Mouse (Mus musculus) spleen, adult 2 months (tissue): Measurements from ENCODE around the gene Trim75. TPM values are rescaled to one million over a fixed set of nuclear protein-coding genes. Genes with fewer than 3 reads are reported as not detected.

ENCODE experiments used
- DNase-seq, 2 experiments: peaks; one replicate each; pipeline versions ENCODE4 v3.0.0 to v3.0.0-alpha.2; 2012 to 2021; ENCODE audit warnings: low spot score in 2 of 2, low read depth in 1 of 2
- H3K27ac ChIP-seq: fragments of 200-500 bp; 2 replicates; pipeline ENCODE4 v1.5.1; 2012; ENCODE audit warnings: low read length, inconsistent platforms; ENCODE audit not compliant: insufficient read depth
- H3K27me3 ChIP-seq: fragments of 200-500 bp; 2 replicates; pipeline ENCODE4 v1.6.1; 2012; ENCODE audit warnings: mild to moderate bottlenecking, moderate library complexity, low read length, inconsistent platforms; ENCODE audit not compliant: control insufficient read depth, insufficient read depth
- H3K36me3 ChIP-seq: fragments of 200-500 bp; 2 replicates; pipeline ENCODE4 v1.6.1; 2012; ENCODE audit warnings: mild to moderate bottlenecking, low read length, inconsistent platforms; ENCODE audit not compliant: control insufficient read depth, insufficient read depth
- H3K4me1 ChIP-seq: fragments of 200-500 bp; 2 replicates; pipeline ENCODE4 v1.6.1; 2011; ENCODE audit warnings: inconsistent platforms; ENCODE audit not compliant: control insufficient read depth, insufficient read depth, insufficient read length
- H3K4me3 ChIP-seq: fragments of 200-500 bp; 2 replicates; pipeline ENCODE4 v1.5.1; 2011; ENCODE audit warnings: mild to moderate bottlenecking, inconsistent platforms; ENCODE audit not compliant: insufficient read depth, insufficient read length; ENCODE audit errors: extremely low read depth
- CTCF ChIP-seq: fragments of 200-500 bp; IDR thresholded peaks from 2 replicates; pipeline ENCODE4 v1.5.1; 2011; ENCODE audit warnings: mild to moderate bottlenecking, inconsistent platforms; ENCODE audit not compliant: insufficient read depth, insufficient read length, insufficient replicate concordance; ENCODE audit errors: extremely low read depth
- POLR2A ChIP-seq: fragments of 200-500 bp; IDR thresholded peaks from 2 replicates; pipeline ENCODE4 v1.6.1; 2011; ENCODE audit warnings: low read depth, low read length, inconsistent platforms
- WGBS: fragments of 180-500 bp; shearing (Covaris S2); methylation state at CpG from one replicate; pipeline ENCODE4 v1.1.7; 2018; 5-methylcytosine and 5-hydroxymethylcytosine counted together
- polyA plus RNA-seq: library from polyadenylated mRNA; depleted of rRNA; stranded (reverse); fragments of >200 nt; gene quantifications from 2 replicates; pipeline ENCODE4 v1.2.3, GENCODE M21; 2012; rRNA removed

Trim75 gene
- polyA plus RNA-seq, result not detected in 2 replicates

DNA sequence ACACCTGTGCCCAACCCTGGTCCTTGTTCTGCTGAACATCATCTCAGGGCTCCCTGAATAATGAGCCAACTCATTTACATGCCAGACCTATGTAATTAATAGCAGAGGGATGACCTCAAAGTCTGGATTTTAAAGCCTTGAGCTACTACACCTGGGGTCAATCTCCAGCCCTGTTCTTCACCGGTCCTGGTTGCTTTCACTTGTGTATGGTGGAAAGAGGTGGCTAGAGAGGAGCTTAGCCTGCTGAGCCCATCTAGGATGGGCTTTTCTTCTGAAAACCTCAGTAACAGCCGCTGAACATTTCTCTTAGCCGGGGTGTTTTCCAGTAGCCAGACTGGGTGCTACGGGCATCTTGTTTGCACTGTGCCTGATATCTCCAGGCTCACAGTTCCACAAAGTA lies at the start of gene Trim75:
Gene Trim75 (minus strand): TSS at position 101 of the 400 bp plus-strand sequence.
- Histone ChIP-seq H3K4me1 (no peaks in the 10 kb centered on the region), H3K27me3 (no peaks in the 10 kb centered on the region), H3K27ac (no peak within 1 kb of the TSS), H3K4me3 (no peak within 1 kb of the TSS), H3K36me3 (no peaks in the 10 kb centered on the region)
- WGBS, result 94% methylated on average over 4 of the region's 4 CpGs
- TF ChIP-seq CTCF (no peak), POLR2A (no peak)
- no peak for DNase-seq

DNA sequence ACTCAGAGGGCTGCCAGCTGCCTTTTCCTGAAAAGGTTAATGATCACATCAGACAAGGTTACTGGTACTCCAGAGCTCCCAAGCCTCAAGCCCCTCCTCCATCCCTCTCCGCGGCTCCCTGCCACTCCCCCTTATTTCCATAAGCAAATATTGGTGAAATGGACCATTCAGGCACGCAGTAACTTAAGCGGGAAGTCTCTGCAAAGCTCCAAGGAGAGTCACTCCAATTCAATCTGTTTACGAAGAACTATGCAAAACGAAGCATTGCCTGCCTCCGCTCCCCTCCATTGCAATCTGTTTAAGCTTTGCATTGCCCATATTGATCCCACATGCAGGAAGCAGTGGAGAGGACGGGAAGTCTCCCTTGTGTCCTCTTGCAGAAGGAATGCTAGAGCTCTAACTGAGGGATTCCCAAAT lies 49.5 kb upstream of the Trim75 start, which contains the start of gene Apela:
Gene Apela (minus strand): TSS at position 220 of the 417 bp plus-strand sequence.
- Histone ChIP-seq H3K4me3 (no peak within 1 kb of the TSS), H3K27me3 (no peaks in the 10 kb centered on the region), H3K27ac (no peak within 1 kb of the TSS), H3K4me1 (no peaks in the 10 kb centered on the region), H3K36me3 (no peaks in the 10 kb centered on the region)
- WGBS, result 9% methylated on average over 8 of the region's 8 CpGs
- no peak for DNase-seq
- no peak for TF ChIP-seq POLR2A
- no peak for TF ChIP-seq CTCF

DNA sequence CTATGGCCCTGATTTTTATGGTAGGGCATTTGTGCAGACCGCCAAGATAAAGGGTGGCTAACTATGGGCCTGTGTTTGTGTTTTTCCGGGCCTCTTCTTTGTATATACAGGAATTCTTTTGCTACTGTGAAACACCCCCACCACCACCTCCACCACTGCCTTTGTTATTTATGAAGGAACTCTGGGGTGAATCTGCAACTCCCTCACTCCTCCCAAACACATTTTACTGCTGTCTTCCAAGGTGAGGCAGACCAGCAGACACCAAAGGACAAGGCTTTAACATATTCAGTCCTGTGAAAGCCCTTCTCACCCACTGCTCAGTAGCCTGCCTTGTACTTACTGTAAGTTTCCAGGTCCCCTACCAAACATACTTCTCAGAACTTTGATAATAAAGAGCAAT lies 46.5 kb upstream of the Trim75 start:
- H3K27ac ChIP-seq, result no peak overlapping the region
- WGBS, result 70% methylated on average over 2 of the region's 2 CpGs
- TF ChIP-seq CTCF (no peak), POLR2A (no peak)
- H3K4me1 ChIP-seq, result no peaks in the 10 kb centered on the region
- H3K36me3 ChIP-seq, result no peaks in the 10 kb centered on the region
- H3K4me3 ChIP-seq, result no peak overlapping the region
- no peak for DNase-seq
- no peaks in the 10 kb centered on the region for H3K27me3 ChIP-seq

DNA sequence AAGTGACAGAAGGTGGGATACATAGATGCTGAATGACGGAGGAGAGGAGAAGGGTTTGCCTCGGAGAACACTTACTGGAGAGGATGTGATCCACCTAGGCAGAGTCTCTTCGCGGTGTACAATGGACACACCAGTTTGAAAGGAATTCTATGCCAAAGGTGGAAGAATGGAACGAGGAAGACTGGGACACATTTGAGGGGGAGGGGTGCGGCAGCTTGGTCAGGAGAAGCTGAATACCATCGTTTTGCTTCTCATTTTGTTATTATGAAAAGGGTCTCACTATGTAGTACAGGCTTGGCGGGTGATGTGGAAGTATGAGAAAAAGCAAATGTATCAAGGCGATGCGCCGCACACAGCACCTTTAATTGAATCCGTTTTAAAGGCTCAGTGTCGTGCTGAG lies 45.4 kb upstream of the Trim75 start:
- Histone ChIP-seq H3K4me3 (no peak overlapping the region), H3K36me3 (no peaks in the 10 kb centered on the region), H3K4me1 (no peaks in the 10 kb centered on the region), H3K27me3 (no peaks in the 10 kb centered on the region), H3K27ac (no peak overlapping the region)
- TF ChIP-seq CTCF (no peak), POLR2A (no peak)
- 87% methylated on average over 13 of the region's 13 CpGs for WGBS
- no peak for DNase-seq

DNA sequence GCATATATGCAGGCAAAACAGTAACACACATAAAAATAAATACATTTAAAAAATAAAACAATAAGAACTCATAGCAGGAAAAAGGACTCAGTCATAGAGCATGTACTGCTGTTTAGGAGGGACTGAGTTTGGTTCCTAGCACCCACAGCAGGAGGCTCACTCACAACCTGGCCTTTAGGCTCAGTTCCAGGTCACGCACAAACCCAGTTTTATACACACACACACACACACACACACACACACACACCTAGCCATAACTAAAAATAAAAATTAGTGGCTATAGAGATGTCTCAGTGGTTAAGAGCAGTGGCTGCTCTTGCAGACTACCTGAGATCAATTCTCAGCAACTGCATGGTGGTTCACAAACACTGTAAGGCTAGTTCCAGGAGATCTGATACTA lies 44.5 kb upstream of the Trim75 start:
- Histone ChIP-seq H3K27me3 (no peaks in the 10 kb centered on the region), H3K4me3 (no peak overlapping the region), H3K4me1 (no peaks in the 10 kb centered on the region), H3K27ac (no peak overlapping the region), H3K36me3 (no peaks in the 10 kb centered on the region)
- DNase-seq, result no peak
- no peak for TF ChIP-seq CTCF
- no peak for TF ChIP-seq POLR2A
- 89% methylated on average over 1 of the region's 1 CpGs for WGBS

DNA sequence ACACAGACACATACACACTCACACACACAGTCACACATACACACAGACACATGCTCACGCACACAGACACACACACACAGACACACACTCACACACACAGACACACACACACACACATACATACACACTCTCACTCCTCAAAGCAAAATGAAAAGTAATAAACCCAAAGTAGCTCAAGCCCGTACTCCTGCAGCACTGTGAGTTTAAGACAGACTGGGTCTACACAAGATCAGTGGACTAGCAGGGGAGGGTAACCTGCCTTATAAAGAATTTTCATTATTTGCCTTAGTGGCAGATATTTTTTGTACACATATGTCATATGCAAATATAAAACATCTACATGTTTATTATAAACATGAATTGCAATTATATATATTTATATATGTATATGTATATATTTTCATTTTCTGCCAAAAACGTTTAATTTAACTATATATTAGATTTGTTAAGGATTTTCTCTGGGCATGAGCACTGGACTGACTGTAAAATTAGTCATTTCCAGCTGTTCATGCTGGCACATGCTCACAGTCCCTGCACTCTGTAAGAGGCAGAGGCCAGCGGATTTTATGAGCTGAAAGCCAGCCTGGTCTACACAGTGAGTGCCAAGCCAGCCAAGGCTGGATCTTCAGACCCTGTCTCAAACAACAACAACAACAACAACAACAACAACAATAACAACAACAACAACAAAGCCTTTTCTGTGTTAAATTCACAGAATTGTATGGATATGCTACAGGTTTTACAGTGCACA lies 43.3 kb upstream of the Trim75 start:
- Histone ChIP-seq H3K27me3 (no peaks in the 10 kb centered on the region), H3K27ac (no peak overlapping the region), H3K4me3 (no peak overlapping the region), H3K4me1 (no peaks in the 10 kb centered on the region), H3K36me3 (no peaks in the 10 kb centered on the region)
- 82% methylated on average over 4 of the region's 4 CpGs for WGBS
- TF ChIP-seq POLR2A (no peak), CTCF (no peak)
- no peak for DNase-seq

DNA sequence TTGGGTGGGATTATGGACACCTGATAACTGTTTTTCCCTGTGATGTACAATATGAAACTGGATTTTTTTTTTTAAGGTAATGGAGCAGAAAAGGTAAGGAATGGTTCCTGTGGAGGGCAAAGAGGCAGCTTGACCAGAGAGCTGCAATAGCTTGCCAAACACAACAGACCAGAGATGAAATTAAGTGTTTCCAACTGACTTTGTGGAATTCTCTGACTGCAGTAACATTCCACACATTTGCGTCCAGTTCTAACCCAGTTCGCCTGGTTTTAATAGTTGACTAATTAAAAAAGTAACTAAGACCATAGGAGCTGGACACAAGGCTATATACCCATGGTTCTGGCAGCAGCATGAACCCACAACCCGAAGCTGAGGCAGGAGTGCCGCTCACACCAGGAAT lies 42.1 kb upstream of the Trim75 start:
- WGBS, result 86% methylated on average over 4 of the region's 4 CpGs
- H3K27me3 ChIP-seq, result no peaks in the 10 kb centered on the region
- DNase-seq, result no peak
- no peaks in the 10 kb centered on the region for H3K4me1 ChIP-seq
- no peak overlapping the region for H3K4me3 ChIP-seq
- TF ChIP-seq POLR2A, result no peak
- no peak for TF ChIP-seq CTCF
- H3K36me3 ChIP-seq, result no peaks in the 10 kb centered on the region
- H3K27ac ChIP-seq, result no peak overlapping the region
